Comparison of ENCODE assay signal across 20 mouse cellular contexts in genomic region chr7:112241945-112242329, GRCm38 (mm10). TPM values are rescaled to one million over a fixed set of nuclear protein-coding genes. Genes with fewer than 3 reads are reported as not detected.
A peak's percentile ranks its signal among the peaks of the same experiment; 100 is the strongest.
DNase-seq lines count a peak whose midpoint lies in the region; ATAC-seq and TF ChIP-seq lines count a peak whose summit lies in the region.
"Had no signal": no experiment of that assay in that cellular context is flagged by ENCODE, and none has a peak within 500 bp of the region (broad histone marks: within the 10 kb centered on the region; RNA-seq: fewer than 3 reads in every experiment).

No protein-coding gene starts in this region.

- no peak overlapping the region for H3K4me2 ChIP-seq in forebrain, embryonic 15.5 days (replicated peaks)
- no peak overlapping the region for H3K4me2 ChIP-seq in forebrain, embryonic 11.5 days (ENCODE audit: low read depth, low read length, severe bottlenecking)
- H3K4me2 ChIP-seq in hindbrain, embryonic 16.5 days (ENCODE audit: low read length), result no peak overlapping the region
- no peak overlapping the region for H3K4me2 ChIP-seq in hindbrain, embryonic 11.5 days (replicated peaks; ENCODE audit: low read depth, low read length)
- H3K4me2 ChIP-seq: embryonic facial prominence, embryonic 15.5 days; midbrain, embryonic 11.5 days had no signal

- H3K36me3 ChIP-seq in forebrain, embryonic 15.5 days, result no peaks in the 10 kb centered on the region
- H3K36me3 ChIP-seq in forebrain, embryonic 11.5 days (ENCODE audit: control insufficient read depth, insufficient read depth, low read length), result no peaks in the 10 kb centered on the region
- H3K36me3 ChIP-seq in hindbrain, embryonic 16.5 days (ENCODE audit: control insufficient read depth, insufficient read depth, low read length), result no peaks in the 10 kb centered on the region
- no peaks in the 10 kb centered on the region for H3K36me3 ChIP-seq in hindbrain, embryonic 11.5 days (ENCODE audit: control insufficient read depth, insufficient read depth, low read length)
- H3K36me3 ChIP-seq: embryonic facial prominence, embryonic 15.5 days had no signal

- H3K27ac ChIP-seq in forebrain, embryonic 15.5 days (replicated peaks), result peak overlapping the region; percentile 64
- no peak overlapping the region for H3K27ac ChIP-seq in forebrain, embryonic 11.5 days (ENCODE audit: low read depth, low read length)
- peak overlapping the region; percentile 46; the same call in 1 of the 2 replicates for H3K27ac ChIP-seq in hindbrain, embryonic 16.5 days (ENCODE audit: low read depth, low read length)
- H3K27ac ChIP-seq in hindbrain, embryonic 11.5 days (ENCODE audit: low read depth, low read length), result no peak overlapping the region
- H3K27ac ChIP-seq: embryonic facial prominence, embryonic 15.5 days had no signal

- no peak overlapping the region for H3K9ac ChIP-seq in forebrain, embryonic 15.5 days (replicated peaks)
- no peak overlapping the region for H3K9ac ChIP-seq in forebrain, embryonic 11.5 days (ENCODE audit: low read length)
- no peak overlapping the region for H3K9ac ChIP-seq in hindbrain, embryonic 16.5 days (ENCODE audit: low read depth, low read length)
- H3K9ac ChIP-seq in hindbrain, embryonic 11.5 days (ENCODE audit: low read depth, low read length), result no peak overlapping the region
- H3K9ac ChIP-seq: embryonic facial prominence, embryonic 15.5 days had no signal

- 67% methylated on average over 3 of the region's 3 CpGs for WGBS in forebrain, embryonic 15.5 days
- WGBS in forebrain, embryonic 11.5 days, result 92% methylated on average over 3 of the region's 3 CpGs
- 68% methylated on average over 3 of the region's 3 CpGs for WGBS in hindbrain, embryonic 16.5 days
- 82% methylated on average over 3 of the region's 3 CpGs for WGBS in hindbrain, embryonic 11.5 days

- H3K4me1 ChIP-seq in forebrain, embryonic 15.5 days, result peaks cover 12% of the 10 kb centered on the region
- no peaks in the 10 kb centered on the region for H3K4me1 ChIP-seq in forebrain, embryonic 11.5 days (replicated peaks; ENCODE audit: control insufficient read depth, insufficient read depth, low read length)
- H3K4me1 ChIP-seq in hindbrain, embryonic 16.5 days (ENCODE audit: control insufficient read depth, insufficient read depth, low read depth, low read length), result peaks cover 7% of the 10 kb centered on the region
- no peaks in the 10 kb centered on the region for H3K4me1 ChIP-seq in hindbrain, embryonic 11.5 days (replicated peaks; ENCODE audit: control insufficient read depth, insufficient read depth, low read length)

- peak; percentile 75 for ATAC-seq in forebrain, embryonic 15.5 days (replicated peaks)
- no peak for ATAC-seq in forebrain, embryonic 11.5 days (replicated peaks; ENCODE audit: low FRiP score)
- peak; percentile 60 for ATAC-seq in hindbrain, embryonic 16.5 days
- ATAC-seq in hindbrain, embryonic 11.5 days (ENCODE audit: low FRiP score), result no peak
- ATAC-seq in monocyte, adult 5-6 weeks (replicated peaks; ENCODE audit: insufficient number of reproducible peaks, low FRiP score, low TSS enrichment, poor library complexity, severe bottlenecking), result no peak
- ATAC-seq: Patski had no signal

- H3K9me3 ChIP-seq in forebrain, embryonic 15.5 days, result no peaks in the 10 kb centered on the region
- no peaks in the 10 kb centered on the region for H3K9me3 ChIP-seq in forebrain, embryonic 11.5 days (ENCODE audit: control insufficient read depth, low read length)
- H3K9me3 ChIP-seq in hindbrain, embryonic 16.5 days (ENCODE audit: control insufficient read depth, low read length), result no peaks in the 10 kb centered on the region
- H3K9me3 ChIP-seq in hindbrain, embryonic 11.5 days (ENCODE audit: control insufficient read depth, low read length), result no peaks in the 10 kb centered on the region

- TF ChIP-seq POLR2A in brain, embryonic 14.5 days (IDR thresholded peaks at IDR 0.05; ENCODE audit: borderline replicate concordance, extremely low read depth, insufficient read depth, insufficient read length, poor library complexity, severe bottlenecking), result no peak

- no peak for TF ChIP-seq CTCF in brain, embryonic 14.5 days (IDR thresholded peaks at IDR 0.05; ENCODE audit: borderline replicate concordance, extremely low read depth, insufficient read depth, insufficient read length)

- DNase-seq in forebrain, embryonic 11.5 days (ENCODE audit: low spot score), result no peak
- DNase-seq in hindbrain, embryonic 11.5 days (ENCODE audit: low spot score), result no peak
- DNase-seq in brain, embryonic 14.5 days (ENCODE audit: low read depth), result peak; percentile 65
- peak; percentile 80 for DNase-seq in cerebellum, adult 9-11 months
- DNase-seq in kidney, postnatal 10 days, result no peak
- DNase-seq: B cell, adult 2 months; gastrocnemius, postnatal 36 days; heart, postnatal 4 days; kidney, adult 18-20 months; kidney, postnatal 36 days; liver; lung, adult 2 months; lung, postnatal 4 days; thymus, postnatal 14 days had no signal

- H3K27me3 ChIP-seq in forebrain, embryonic 15.5 days, result no peaks in the 10 kb centered on the region
- no peaks in the 10 kb centered on the region for H3K27me3 ChIP-seq in forebrain, embryonic 11.5 days (ENCODE audit: control insufficient read depth, insufficient read depth, low read length)
- no peaks in the 10 kb centered on the region for H3K27me3 ChIP-seq in hindbrain, embryonic 16.5 days (replicated peaks; ENCODE audit: control insufficient read depth, insufficient read depth, low read length)
- H3K27me3 ChIP-seq in hindbrain, embryonic 11.5 days (ENCODE audit: control insufficient read depth, insufficient read depth, low read length), result no peaks in the 10 kb centered on the region; the same call in 1 of the 2 replicates
- H3K27me3 ChIP-seq: embryonic facial prominence, embryonic 15.5 days; Patski had no signal

- H3K4me3 ChIP-seq in forebrain, embryonic 15.5 days, result no peak overlapping the region
- H3K4me3 ChIP-seq in forebrain, embryonic 11.5 days (ENCODE audit: low read depth, low read length), result no peak overlapping the region
- no peak overlapping the region for H3K4me3 ChIP-seq in hindbrain, embryonic 16.5 days (ENCODE audit: low read length)
- H3K4me3 ChIP-seq in hindbrain, embryonic 11.5 days (ENCODE audit: low read depth, low read length), result no peak overlapping the region
- H3K4me3 ChIP-seq: embryonic facial prominence, embryonic 15.5 days had no signal

RNA-seq across cellular contexts. Expression of gene Mical2, which starts 16.3 kb away (rescaled TPM):
- polyA plus RNA-seq in forebrain, embryonic 15.5 days (2015; fragmentation: Nextera tagmentation; extraction: Ambion mirVana), result 5.9 and 7.0 TPM in 2 replicates
- 1.9 and 2.1 TPM in 2 replicates for polyA plus RNA-seq in forebrain, embryonic 11.5 days (2014; fragmentation: Nextera tagmentation; extraction: Ambion mirVana)
- polyA plus RNA-seq in hindbrain, embryonic 16.5 days (2015; fragmentation: Nextera tagmentation; extraction: Ambion mirVana), result 6.0 and 7.2 TPM in 2 replicates
- polyA plus RNA-seq in hindbrain, embryonic 11.5 days (2014; fragmentation: Nextera tagmentation; extraction: Ambion mirVana), result 1.2 and 1.7 TPM in 2 replicates
- 4.8 TPM in 2 replicates for polyA plus RNA-seq in brain, embryonic 14.5 days (2012; rRNA removed)
- total RNA-seq in monocyte, adult 5-6 weeks (2017), result 0.75 to 3.9 TPM (median 1.6 TPM) in 3 replicates

Comparison
In these comparisons a context has a peak if more than half of its experiments do, and no peak if none do; other contexts are left out.
1. ATAC-seq: peak in forebrain, embryonic 15.5 days (single experiment) and hindbrain, embryonic 16.5 days (single experiment); none in forebrain, embryonic 11.5 days (single experiment), hindbrain, embryonic 11.5 days (single experiment) and monocyte, adult 5-6 weeks (single experiment).
2. H3K27ac ChIP-seq: peak in forebrain, embryonic 15.5 days (single experiment) and hindbrain, embryonic 16.5 days (single experiment); none in forebrain, embryonic 11.5 days (single experiment) and hindbrain, embryonic 11.5 days (single experiment).
3. DNase-seq: peak in brain, embryonic 14.5 days (single experiment) and cerebellum, adult 9-11 months (single experiment); none in forebrain, embryonic 11.5 days (single experiment), hindbrain, embryonic 11.5 days (single experiment) and kidney, postnatal 10 days (single experiment).